Mouse (Mus musculus): ENCODE measurements around the gene Cwc22.

DNA sequence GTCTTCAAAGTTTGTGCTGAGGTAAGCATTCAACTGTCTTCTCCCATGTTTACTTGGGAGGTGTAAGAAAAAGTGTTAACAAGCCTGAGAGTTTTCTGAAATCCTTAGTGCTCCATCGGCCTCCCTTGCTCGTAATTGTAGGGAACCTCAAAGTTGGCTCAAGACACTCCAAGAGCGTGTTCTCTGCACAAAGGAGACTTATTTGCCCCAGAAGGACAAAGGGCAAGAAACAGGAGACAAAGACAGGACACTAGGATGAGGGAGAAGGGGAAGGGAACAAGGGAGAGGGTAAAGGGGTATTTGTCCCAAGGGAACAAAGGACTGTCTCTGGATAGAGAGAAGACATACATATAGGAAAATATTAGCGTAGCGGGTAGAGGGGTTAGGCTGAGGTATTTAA is 1.9 kb downstream of the Cwc22 start:
- TF ChIP-seq CTCF (IDR thresholded peaks at IDR 0.05; ENCODE audit: borderline replicate concordance, control insufficient read depth, extremely low read depth, insufficient read depth, low read length, poor library complexity): no peak
- TF ChIP-seq POLR2A (IDR thresholded peaks at IDR 0.05; ENCODE audit: control insufficient read depth, extremely low read depth, insufficient read depth, low read length, poor library complexity): no peak
